In the genomic region with DNA sequence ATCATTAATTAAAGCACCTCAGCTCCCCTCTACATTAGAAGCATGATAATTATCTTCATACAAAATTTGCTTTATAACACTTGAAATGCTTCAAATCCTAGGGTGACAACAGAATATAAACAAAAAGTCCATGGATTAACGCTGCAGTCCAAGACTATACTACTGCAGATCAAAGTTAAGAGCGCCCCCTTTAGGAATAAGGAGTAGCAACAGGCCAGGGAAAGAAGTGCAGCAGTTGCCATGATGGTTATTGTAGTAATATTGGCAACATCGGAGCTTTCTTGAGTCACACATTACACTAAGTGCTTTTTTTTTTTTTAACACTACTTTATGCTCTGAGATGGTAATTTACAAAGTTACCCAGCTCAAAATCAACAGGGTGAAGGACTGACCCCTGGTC, we compare ENCODE assay signal across 9 mouse cellular contexts. TPM values are rescaled to one million over a fixed set of nuclear protein-coding genes. Genes with fewer than 3 reads are reported as not detected.
A peak's percentile ranks its signal among the peaks of the same experiment; 100 is the strongest.
DNase-seq lines count a peak whose midpoint lies in the region; ATAC-seq and TF ChIP-seq lines count a peak whose summit lies in the region.
"Had no signal": no experiment of that assay in that cellular context is flagged by ENCODE, and none has a peak within 500 bp of the region (broad histone marks: within the 10 kb centered on the region; RNA-seq: fewer than 3 reads in every experiment).

No protein-coding gene starts in this region.

- 42% methylated on average over 3 of the region's 3 CpGs for WGBS in forebrain, embryonic 14.5 days
- WGBS in forebrain, embryonic 11.5 days: 42% methylated on average over 3 of the region's 3 CpGs
- 50% methylated on average over 3 of the region's 3 CpGs for WGBS in intestine, postnatal 0 days
- WGBS in midbrain, embryonic 11.5 days: 49% methylated on average over 3 of the region's 3 CpGs

- no peaks in the 10 kb centered on the region for H3K9me3 ChIP-seq in forebrain, embryonic 14.5 days (replicated peaks; ENCODE audit: control insufficient read depth, low read length)
- no peaks in the 10 kb centered on the region for H3K9me3 ChIP-seq in forebrain, embryonic 11.5 days (ENCODE audit: control insufficient read depth, low read length)
- H3K9me3 ChIP-seq in intestine, postnatal 0 days (ENCODE audit: control insufficient read depth): no peaks in the 10 kb centered on the region
- H3K9me3 ChIP-seq in midbrain, embryonic 11.5 days (ENCODE audit: control insufficient read depth, low read length): no peaks in the 10 kb centered on the region

- TF ChIP-seq CTCF in left cerebral cortex, adult 2 months (IDR thresholded peaks at IDR 0.05): peak; percentile 42
- peak; percentile 62 for TF ChIP-seq CTCF in Patski (IDR thresholded peaks at IDR 0.05)
- TF ChIP-seq CTCF in intestine, postnatal 0 days (IDR thresholded peaks at IDR 0.05; ENCODE audit: low read depth): peak; percentile 66

- in situ Hi-C loops in Patski (cut with MboI; ENCODE audit: low pct_unique_long_range_greater_than_20kb): no loop called here

- POLR2A ChIA-PET in Patski (lab: Charles Lee): interaction anchor here (0.7 kb wide), 1 partner anchor 487 kb away, joined by 3 read pairs; no protein-coding TSS in a partner anchor

- H3K4me2 ChIP-seq in forebrain, embryonic 14.5 days (ENCODE audit: low read length): no peak overlapping the region
- H3K4me2 ChIP-seq in forebrain, embryonic 11.5 days (ENCODE audit: low read depth, low read length, severe bottlenecking): no peak overlapping the region
- no peak overlapping the region for H3K4me2 ChIP-seq in intestine, postnatal 0 days (replicated peaks; ENCODE audit: low read depth)
- no peak overlapping the region for H3K4me2 ChIP-seq in midbrain, embryonic 11.5 days

- H3K9ac ChIP-seq in forebrain, embryonic 14.5 days (ENCODE audit: low read length): no peak overlapping the region
- no peak overlapping the region for H3K9ac ChIP-seq in forebrain, embryonic 11.5 days (ENCODE audit: low read length)
- H3K9ac ChIP-seq in intestine, postnatal 0 days (ENCODE audit: low read depth, low read length): no peak overlapping the region
- H3K9ac ChIP-seq in midbrain, embryonic 11.5 days (ENCODE audit: low read length): no peak overlapping the region

- no peaks in the 10 kb centered on the region for H3K27me3 ChIP-seq in forebrain, embryonic 14.5 days (replicated peaks; ENCODE audit: control insufficient read depth, insufficient read depth, low read length)
- H3K27me3 ChIP-seq in forebrain, embryonic 11.5 days (ENCODE audit: control insufficient read depth, insufficient read depth, low read length): no peaks in the 10 kb centered on the region
- no peaks in the 10 kb centered on the region for H3K27me3 ChIP-seq in Patski
- no peaks in the 10 kb centered on the region for H3K27me3 ChIP-seq in intestine, postnatal 0 days (replicated peaks; ENCODE audit: control insufficient read depth, insufficient read depth, low read length)
- no peaks in the 10 kb centered on the region for H3K27me3 ChIP-seq in midbrain, embryonic 11.5 days (ENCODE audit: control insufficient read depth, insufficient read depth, low read length)

- H3K27ac ChIP-seq in forebrain, embryonic 14.5 days (ENCODE audit: low read depth, low read length): no peak overlapping the region
- H3K27ac ChIP-seq in forebrain, embryonic 11.5 days (ENCODE audit: low read depth, low read length): no peak overlapping the region
- no peak overlapping the region for H3K27ac ChIP-seq in left cerebral cortex, adult 2 months
- no peak overlapping the region for H3K27ac ChIP-seq in intestine, postnatal 0 days (ENCODE audit: low read depth, low read length)
- no peak overlapping the region for H3K27ac ChIP-seq in midbrain, embryonic 11.5 days (ENCODE audit: low read depth, low read length)

- ATAC-seq in forebrain, embryonic 14.5 days: peak; percentile 42; the same call in 1 of the 2 replicates
- ATAC-seq in forebrain, embryonic 11.5 days (replicated peaks; ENCODE audit: low FRiP score): no peak
- ATAC-seq in Patski: no peak
- no peak for ATAC-seq in intestine, postnatal 0 days
- ATAC-seq in midbrain, embryonic 11.5 days (ENCODE audit: low FRiP score): no peak

- H3K4me1 ChIP-seq in forebrain, embryonic 14.5 days (ENCODE audit: control insufficient read depth, insufficient read depth, low read length): no peaks in the 10 kb centered on the region; the same call in 1 of the 2 replicates
- no peaks in the 10 kb centered on the region for H3K4me1 ChIP-seq in forebrain, embryonic 11.5 days (replicated peaks; ENCODE audit: control insufficient read depth, insufficient read depth, low read length)
- no peaks in the 10 kb centered on the region for H3K4me1 ChIP-seq in intestine, postnatal 0 days (replicated peaks; ENCODE audit: control insufficient read depth, insufficient read depth, low read length)
- H3K4me1 ChIP-seq in midbrain, embryonic 11.5 days (ENCODE audit: control insufficient read depth, insufficient read depth, low read length): no peaks in the 10 kb centered on the region

- DNase-seq in forebrain, embryonic 14.5 days (ENCODE audit: low spot score): peak; percentile 46
- no peak for DNase-seq in forebrain, embryonic 11.5 days (ENCODE audit: low spot score)
- no peak for DNase-seq in left cerebral cortex, adult 2 months (ENCODE audit: extremely low spot score in 1 of 2, low spot score in 2 of 2)
- DNase-seq in left cerebral cortex, postnatal 4 days: no peak
- DNase-seq in Patski (ENCODE audit: low read depth, low spot score) (no peak), MN1 (ENCODE audit: low spot score) (no peak)
- no peak for DNase-seq in midbrain, embryonic 11.5 days (ENCODE audit: low spot score, missing footprints)
- DNase-seq: kidney, adult 18-20 months had no signal

- no peaks in the 10 kb centered on the region for H3K36me3 ChIP-seq in forebrain, embryonic 14.5 days (ENCODE audit: control insufficient read depth, insufficient read depth, low read length)
- H3K36me3 ChIP-seq in forebrain, embryonic 11.5 days (ENCODE audit: control insufficient read depth, insufficient read depth, low read length): no peaks in the 10 kb centered on the region
- H3K36me3 ChIP-seq in intestine, postnatal 0 days (ENCODE audit: control insufficient read depth, insufficient read depth): no peaks in the 10 kb centered on the region
- H3K36me3 ChIP-seq in midbrain, embryonic 11.5 days (ENCODE audit: control insufficient read depth, insufficient read depth, low read length): no peaks in the 10 kb centered on the region

- no peak overlapping the region for H3K4me3 ChIP-seq in forebrain, embryonic 14.5 days (ENCODE audit: low read depth, low read length)
- no peak overlapping the region for H3K4me3 ChIP-seq in forebrain, embryonic 11.5 days (ENCODE audit: low read depth, low read length)
- no peak overlapping the region for H3K4me3 ChIP-seq in left cerebral cortex, adult 2 months
- no peak overlapping the region for H3K4me3 ChIP-seq in intestine, postnatal 0 days (ENCODE audit: low read depth, low read length)
- H3K4me3 ChIP-seq in midbrain, embryonic 11.5 days (ENCODE audit: low read depth, low read length): no peak overlapping the region

- CTCF ChIA-PET in Patski (lab: Charles Lee): interaction anchor here (1.4 to 3.1 kb wide), 6 partner anchors 7 to 145 kb away, joined by 4 to 13 read pairs (median 4); no protein-coding TSS in a partner anchor

- intact Hi-C loops in left cerebral cortex, adult 2 months (cut with DNase I): no loop called here
- intact Hi-C loops in left cerebral cortex, postnatal 4 days (cut with DNase I): no loop called here

RNA-seq across cellular contexts. Expression of a gene that starts 43.7 kb away (rescaled TPM):
- polyA plus RNA-seq in forebrain, embryonic 14.5 days (2014; fragmentation: Nextera tagmentation; extraction: Ambion mirVana): 0.51 and 0.99 TPM in 2 replicates
- polyA plus RNA-seq in forebrain, embryonic 11.5 days (2014; fragmentation: Nextera tagmentation; extraction: Ambion mirVana): 0.64 and 0.67 TPM in 2 replicates
- total RNA-seq in left cerebral cortex, adult 2 months (2021): 1 to 10 TPM; 3.2 to 5.6 TPM
- 1 to 10 TPM; 3.5 to 4.3 TPM for total RNA-seq in left cerebral cortex, postnatal 4 days (2021)
- polyA plus RNA-seq in Patski (2021): 22.4 TPM
- 2.3 and 2.6 TPM in 2 replicates for polyA plus RNA-seq in intestine, postnatal 0 days (2015; fragmentation: Nextera tagmentation; extraction: Ambion mirVana)
- polyA plus RNA-seq in midbrain, embryonic 11.5 days (2014; fragmentation: Nextera tagmentation; extraction: Ambion mirVana): 0.43 and 0.48 TPM in 2 replicates
